Mouse (Mus musculus): Measurements from ENCODE around the gene Rhob.

- no peak for TF ChIP-seq CTCF (IDR thresholded peaks at IDR 0.05; ENCODE audit: low read depth)
- TF ChIP-seq EP300 (IDR thresholded peaks at IDR 0.05; ENCODE audit: low read depth), result no peak
Observed at GRCm38 (mm10) chr12:8497314-8497706, 2.5 kb downstream of the Rhob start.
